Mouse (Mus musculus) activated CD4-positive, CD25-positive, alpha-beta regulatory T cell (primary cell): ENCODE results near the gene Cyp39a1. TPM values are rescaled to one million over a fixed set of nuclear protein-coding genes. Genes with fewer than 3 reads are reported as not detected.

ENCODE experiments used
- polyA plus RNA-seq, 2 experiments: library from polyadenylated mRNA; unstranded; fragments of 100-300 nt; shearing (Covaris generic); gene quantifications; one replicate each; pipeline ENCODE4 v1.2.1; 2017

The Cyp39a1 gene
- under 1 TPM; 0.39 to 0.61 TPM for polyA plus RNA-seq

GRCm38 (mm10) chr17:43667290-43667843 is at the start of gene Cyp39a1:
TSS of gene Cyp39a1 (plus strand) at chr17:43667425.

GRCm38 (mm10) chr17:43629496-43630426 is 37.5 kb upstream of the Cyp39a1 start, which contains the start of gene Tdrd6:
TSS of gene Tdrd6 (minus strand) at chr17:43630299.

GRCm38 (mm10) chr17:43666576-43667289 is 492 bp upstream of the Cyp39a1 start, which contains the start of gene Slc25a27:
TSS of gene Slc25a27 (minus strand) at chr17:43667214.

Other genes starting within 250 kb of the Cyp39a1 start
- gene Mep1a, start 164.6 kb upstream of the Cyp39a1 start, polyA plus RNA-seq = under 1 TPM in 1 of 2 experiments, not detected in 1; 0.06 TPM
- gene Ankrd66, start 123.8 kb upstream of the Cyp39a1 start, polyA plus RNA-seq = not detected
- 10 to 100 TPM in 1 of 2 experiments, 1 to 10 TPM in 1; 1.4 to 13.2 TPM for gene Pla2g7, start 99.3 kb upstream of the Cyp39a1 start, polyA plus RNA-seq
- gene Tdrd6, start 37.1 kb upstream of the Cyp39a1 start, polyA plus RNA-seq = under 1 TPM in 1 of 2 experiments, not detected in 1; 0.07 TPM
- 1 to 10 TPM; 4.4 to 7.0 TPM for gene Slc25a27, start 211 bp upstream of the Cyp39a1 start, polyA plus RNA-seq
- gene Rcan2, start 133.9 kb downstream of the Cyp39a1 start, polyA plus RNA-seq = under 1 TPM in 1 of 2 experiments, not detected in 1; 0.20 TPM